Mouse (Mus musculus): ENCODE measurements around the gene Gdpd1.

The Gdpd1 gene

GRCm38 (mm10) chr11:86991241-86991640 lies 82.6 kb downstream of the Gdpd1 start:
- no peak for DNase-seq (ENCODE audit: low spot score)

- no peak for DNase-seq (ENCODE audit: low spot score)
Observed at GRCm38 (mm10) chr11:86990309-86990708, 83.6 kb downstream of the Gdpd1 start.

GRCm38 (mm10) chr11:86984990-86985389 lies 88.9 kb downstream of the Gdpd1 start:
- no peak for DNase-seq (ENCODE audit: low spot score)

Data from urinary bladder, postnatal 25 days (tissue).